ENCODE assay signal across 14 mouse cellular contexts in genomic region chr4:132346661-132347060, GRCm38 (mm10). TPM values are rescaled to one million over a fixed set of nuclear protein-coding genes. Genes with fewer than 3 reads are reported as not detected.
DNase-seq lines count a peak whose midpoint lies in the region; ATAC-seq and TF ChIP-seq lines count a peak whose summit lies in the region.
"Had no signal": no experiment of that assay in that cellular context is flagged by ENCODE, and none has a peak within 500 bp of the region (broad histone marks: within the 10 kb centered on the region; RNA-seq: fewer than 3 reads in every experiment).

No protein-coding gene starts in this region.

- TF ChIP-seq CTCF in forebrain, postnatal 0 days (IDR thresholded peaks at IDR 0.05; ENCODE audit: low read depth) = peak; percentile 22; the same call in 1 of the 2 replicates
- peak; percentile 24; the same call in 1 of the 2 replicates for TF ChIP-seq CTCF in lung, embryonic 14.5 days (IDR thresholded peaks at IDR 0.05; ENCODE audit: low read depth)

- H3K27ac ChIP-seq in forebrain, postnatal 0 days (ENCODE audit: low read depth, low read length) = no peak overlapping the region
- no peak overlapping the region for H3K27ac ChIP-seq in forebrain, embryonic 11.5 days (ENCODE audit: low read depth, low read length)
- H3K27ac ChIP-seq in lung, embryonic 14.5 days (ENCODE audit: low read depth) = no peak overlapping the region
- H3K27ac ChIP-seq in forebrain, embryonic 15.5 days (replicated peaks) = no peak overlapping the region
- H3K27ac ChIP-seq: forebrain, embryonic 12.5 days; lung, embryonic 15.5 days; stomach, embryonic 15.5 days had no signal

- WGBS in forebrain, postnatal 0 days = 50% methylated on average over 3 of the region's 3 CpGs
- WGBS in forebrain, embryonic 11.5 days = 60% methylated on average over 3 of the region's 3 CpGs
- WGBS in lung, embryonic 14.5 days = 41% methylated on average over 3 of the region's 3 CpGs
- 58% methylated on average over 3 of the region's 3 CpGs for WGBS in forebrain, embryonic 15.5 days

- H3K4me3 ChIP-seq in forebrain, postnatal 0 days (ENCODE audit: low read depth, low read length) = no peak overlapping the region
- no peak overlapping the region for H3K4me3 ChIP-seq in forebrain, embryonic 11.5 days (ENCODE audit: low read depth, low read length)
- H3K4me3 ChIP-seq in lung, embryonic 14.5 days (ENCODE audit: low read depth, low read length) = no peak overlapping the region
- no peak overlapping the region for H3K4me3 ChIP-seq in forebrain, embryonic 15.5 days
- H3K4me3 ChIP-seq: forebrain, embryonic 12.5 days; lung, embryonic 15.5 days; stomach, embryonic 15.5 days had no signal

- peaks cover 7% of the 10 kb centered on the region; the same call in 1 of the 2 replicates for H3K4me1 ChIP-seq in forebrain, postnatal 0 days (ENCODE audit: insufficient read depth)
- peaks cover 2% of the 10 kb centered on the region; the same call in 1 of the 2 replicates for H3K4me1 ChIP-seq in forebrain, embryonic 11.5 days (replicated peaks; ENCODE audit: control insufficient read depth, insufficient read depth, low read length)
- peaks cover 13% of the 10 kb centered on the region for H3K4me1 ChIP-seq in lung, embryonic 14.5 days (ENCODE audit: insufficient read depth)
- H3K4me1 ChIP-seq in forebrain, embryonic 15.5 days = peaks cover 29% of the 10 kb centered on the region

- no peak overlapping the region for H3K9ac ChIP-seq in forebrain, postnatal 0 days
- no peak overlapping the region for H3K9ac ChIP-seq in forebrain, embryonic 11.5 days (ENCODE audit: low read length)
- no peak overlapping the region for H3K9ac ChIP-seq in lung, embryonic 14.5 days
- H3K9ac ChIP-seq in forebrain, embryonic 15.5 days (replicated peaks) = no peak overlapping the region
- H3K9ac ChIP-seq: forebrain, embryonic 12.5 days; lung, embryonic 15.5 days; stomach, embryonic 15.5 days had no signal

- no peak for ATAC-seq in forebrain, postnatal 0 days
- ATAC-seq in forebrain, embryonic 11.5 days (replicated peaks; ENCODE audit: low FRiP score) = no peak
- no peak for ATAC-seq in lung, embryonic 14.5 days (ENCODE audit: insufficient read depth)
- ATAC-seq in forebrain, embryonic 15.5 days (replicated peaks) = no peak
- ATAC-seq: midbrain, embryonic 16.5 days had no signal

- H3K4me2 ChIP-seq in forebrain, postnatal 0 days (ENCODE audit: low read depth) = no peak overlapping the region
- no peak overlapping the region for H3K4me2 ChIP-seq in forebrain, embryonic 11.5 days (ENCODE audit: low read depth, low read length, severe bottlenecking)
- no peak overlapping the region for H3K4me2 ChIP-seq in lung, embryonic 14.5 days
- no peak overlapping the region for H3K4me2 ChIP-seq in forebrain, embryonic 15.5 days (replicated peaks)
- H3K4me2 ChIP-seq: forebrain, embryonic 12.5 days; lung, embryonic 15.5 days; stomach, embryonic 15.5 days had no signal

- DNase-seq in forebrain, postnatal 0 days = no peak
- no peak for DNase-seq in forebrain, embryonic 11.5 days (ENCODE audit: low spot score)
- no peak for DNase-seq in lung, embryonic 14.5 days
- no peak for DNase-seq in lung, postnatal 10 days
- DNase-seq in R1 (ENCODE audit: low read depth, low spot score) = peak; percentile 83
- DNase-seq in splenic B cell, adult 2 months (ENCODE audit: low read depth, low spot score) = peak; percentile 41
- no peak for DNase-seq in heart, adult 8-10 months (ENCODE audit: low spot score)
- DNase-seq: adrenal gland, adult 8-10 months; heart, postnatal 4 days had no signal

- no peaks in the 10 kb centered on the region for H3K27me3 ChIP-seq in forebrain, postnatal 0 days (ENCODE audit: insufficient read depth, low read length)
- no peaks in the 10 kb centered on the region for H3K27me3 ChIP-seq in forebrain, embryonic 11.5 days (ENCODE audit: control insufficient read depth, insufficient read depth, low read length)
- H3K27me3 ChIP-seq in lung, embryonic 14.5 days (ENCODE audit: insufficient read depth, low read length) = no peaks in the 10 kb centered on the region
- H3K27me3 ChIP-seq in splenic B cell, adult 2 months (ENCODE audit: control insufficient read depth, insufficient read depth, low read length, poor library complexity, severe bottlenecking) = no peaks in the 10 kb centered on the region
- H3K27me3 ChIP-seq in forebrain, embryonic 15.5 days = no peaks in the 10 kb centered on the region
- H3K27me3 ChIP-seq: forebrain, embryonic 12.5 days; lung, embryonic 15.5 days; stomach, embryonic 15.5 days had no signal

- H3K9me3 ChIP-seq in forebrain, postnatal 0 days (ENCODE audit: low read length) = no peaks in the 10 kb centered on the region
- H3K9me3 ChIP-seq in forebrain, embryonic 11.5 days (ENCODE audit: control insufficient read depth, low read length) = no peaks in the 10 kb centered on the region
- H3K9me3 ChIP-seq in lung, embryonic 14.5 days (ENCODE audit: low read depth, low read length) = no peaks in the 10 kb centered on the region
- no peaks in the 10 kb centered on the region for H3K9me3 ChIP-seq in forebrain, embryonic 15.5 days
- H3K9me3 ChIP-seq: forebrain, embryonic 12.5 days; lung, embryonic 15.5 days; stomach, embryonic 15.5 days had no signal

- peaks cover 5% of the 10 kb centered on the region; the same call in 1 of the 2 replicates for H3K36me3 ChIP-seq in forebrain, postnatal 0 days (ENCODE audit: insufficient read depth)
- H3K36me3 ChIP-seq in forebrain, embryonic 11.5 days (ENCODE audit: control insufficient read depth, insufficient read depth, low read length) = peaks cover 4% of the 10 kb centered on the region; the same call in 1 of the 2 replicates
- peaks cover 10% of the 10 kb centered on the region for H3K36me3 ChIP-seq in lung, embryonic 14.5 days (ENCODE audit: insufficient read depth)
- peaks cover 3% of the 10 kb centered on the region; the same call in 1 of the 2 replicates for H3K36me3 ChIP-seq in splenic B cell, adult 2 months (ENCODE audit: control insufficient read depth, insufficient read depth, low read length, poor library complexity, severe bottlenecking)
- H3K36me3 ChIP-seq in forebrain, embryonic 15.5 days = no peaks in the 10 kb centered on the region

RNA-seq across cellular contexts. Expression of gene Rcc1, which starts 6.7 kb away (rescaled TPM):
- 19.1 and 22.4 TPM in 2 replicates for total RNA-seq in forebrain, postnatal 0 days (2014; rRNA removed)
- 23.3 and 24.9 TPM in 2 replicates for polyA plus RNA-seq in forebrain, postnatal 0 days (2015; fragmentation: Nextera tagmentation; extraction: Ambion mirVana)
- 93.2 and 103 TPM in 2 replicates for polyA plus RNA-seq in forebrain, embryonic 11.5 days (2014; fragmentation: Nextera tagmentation; extraction: Ambion mirVana)
- 67.5 and 77.0 TPM in 2 replicates for polyA plus RNA-seq in lung, embryonic 14.5 days (2014; fragmentation: Nextera tagmentation; extraction: Ambion mirVana)
- 1 to 10 TPM; 5.9 to 7.8 (median 7.4) TPM for total RNA-seq in heart, adult 8-10 months (2022)
- polyA plus RNA-seq in forebrain, embryonic 15.5 days (2015; fragmentation: Nextera tagmentation; extraction: Ambion mirVana) = 53.3 and 55.1 TPM in 2 replicates

RNA-seq across cellular contexts. Expression of gene Trnau1ap, which starts 17.3 kb away (rescaled TPM):
- 57.2 and 62.1 TPM in 2 replicates for total RNA-seq in forebrain, postnatal 0 days (2014; rRNA removed)
- 62.1 and 75.6 TPM in 2 replicates for polyA plus RNA-seq in forebrain, postnatal 0 days (2015; fragmentation: Nextera tagmentation; extraction: Ambion mirVana)
- polyA plus RNA-seq in forebrain, embryonic 11.5 days (2014; fragmentation: Nextera tagmentation; extraction: Ambion mirVana) = 88.9 and 89.5 TPM in 2 replicates
- 69.9 and 71.8 TPM in 2 replicates for polyA plus RNA-seq in lung, embryonic 14.5 days (2014; fragmentation: Nextera tagmentation; extraction: Ambion mirVana)
- total RNA-seq in heart, adult 8-10 months (2022) = 10 to 100 TPM; 21.2 to 29.1 (median 23.6) TPM
- polyA plus RNA-seq in forebrain, embryonic 15.5 days (2015; fragmentation: Nextera tagmentation; extraction: Ambion mirVana) = 86.3 and 92.3 TPM in 2 replicates

RNA-seq across cellular contexts. Expression of gene Rab42, which starts 43.5 kb away (rescaled TPM):
- 0.71 and 1.8 TPM in 2 replicates for total RNA-seq in forebrain, postnatal 0 days (2014; rRNA removed)
- polyA plus RNA-seq in forebrain, postnatal 0 days (2015; fragmentation: Nextera tagmentation; extraction: Ambion mirVana) = 2.3 and 2.5 TPM in 2 replicates
- 1.1 and 1.2 TPM in 2 replicates for polyA plus RNA-seq in forebrain, embryonic 11.5 days (2014; fragmentation: Nextera tagmentation; extraction: Ambion mirVana)
- polyA plus RNA-seq in lung, embryonic 14.5 days (2014; fragmentation: Nextera tagmentation; extraction: Ambion mirVana) = 1.2 and 1.9 TPM in 2 replicates
- 1 to 10 TPM in 2 of 4 experiments, under 1 TPM in 1, not detected in 1; 0.59 to 2.6 (median 1.7) TPM for total RNA-seq in heart, adult 8-10 months (2022)
- polyA plus RNA-seq in forebrain, embryonic 15.5 days (2015; fragmentation: Nextera tagmentation; extraction: Ambion mirVana) = 0.60 and 1.0 TPM in 2 replicates

Comparison
In these comparisons a context has a peak if more than half of its experiments do, and no peak if none do; other contexts are left out.
1. DNase-seq: peak in R1 (single experiment) and splenic B cell, adult 2 months (single experiment); none in forebrain, postnatal 0 days (single experiment), forebrain, embryonic 11.5 days (single experiment), lung, embryonic 14.5 days (single experiment), lung, postnatal 10 days (single experiment) and heart, adult 8-10 months (single experiment).